Mouse (Mus musculus) CH12.LX (cell line): ENCODE data around the gene Plce1. TPM values are rescaled to one million over a fixed set of nuclear protein-coding genes. Genes with fewer than 3 reads are reported as not detected.

Experiments used
- DNase-seq: peaks from one replicate; pipeline ENCODE4 v3.0.0-alpha.2; 2013; ENCODE audit errors: extremely low read depth
- H3K27ac ChIP-seq: 2 replicates; pipeline ENCODE4 v1.5.1; 2012; ENCODE audit warnings: low read depth, mild to moderate bottlenecking, control low read depth, moderate library complexity; ENCODE audit not compliant: insufficient read depth
- H3K27me3 ChIP-seq: replicated peaks from 2 replicates; pipeline ENCODE3; 2012; ENCODE audit warnings: inconsistent platforms
- H3K36me3 ChIP-seq, 2 experiments: replicated peaks in 1 of 2; 2 replicates each; pipeline versions ENCODE3 to v1.6.1; 2012; ENCODE audit warnings: inconsistent platforms in 1 of 2, low read length in 1 of 2, mild to moderate bottlenecking in 1 of 2, mixed read lengths in 1 of 2, moderate library complexity in 1 of 2; ENCODE audit not compliant: control insufficient read depth in 1 of 2, insufficient read depth in 1 of 2
- H3K4me1 ChIP-seq, 2 experiments: 2 replicates each; pipeline ENCODE4 v1.6.1; 2012; ENCODE audit warnings: inconsistent platforms in 1 of 2, moderate library complexity in 1 of 2; ENCODE audit not compliant: insufficient read depth in 2 of 2, control insufficient read depth in 1 of 2
- H3K4me2 ChIP-seq: 2 replicates; pipeline ENCODE4 v1.6.1; 2012; ENCODE audit warnings: low read depth, mild to moderate bottlenecking, control low read depth; ENCODE audit not compliant: poor library complexity, insufficient read depth, severe bottlenecking
- H3K4me3 ChIP-seq, 3 experiments: fragments of 150-350 bp in 1 of 3; sonication (generic) in 1 of 3; replicated peaks in 1 of 3; 2 replicates each; pipeline versions ENCODE3 to v1.5.1; 2011 to 2012; ENCODE audit warnings: low read depth in 2 of 3, low read length in 2 of 3, mild to moderate bottlenecking in 2 of 3, moderate library complexity in 2 of 3, control low read depth in 1 of 3, improper control_type of control experiment in 1 of 3, inconsistent platforms in 1 of 3, mixed read lengths in 1 of 3; ENCODE audit not compliant: poor library complexity in 1 of 3
- H3K79me2 ChIP-seq: replicated peaks from 2 replicates; pipeline ENCODE4 v1.6.1; 2012; ENCODE audit warnings: mild to moderate bottlenecking, moderate library complexity; ENCODE audit not compliant: control insufficient read depth, poor library complexity, insufficient read depth, severe bottlenecking; ENCODE audit errors: extremely low read depth
- H3K9ac ChIP-seq: 2 replicates; pipeline ENCODE4 v1.6.1; 2012; ENCODE audit warnings: low read depth, mild to moderate bottlenecking, control low read depth, moderate library complexity; ENCODE audit not compliant: insufficient read depth
- H3K9me3 ChIP-seq: replicated peaks from 2 replicates; pipeline ENCODE3; 2012; ENCODE audit warnings: low read length, inconsistent platforms, mixed read lengths
- CHD1 ChIP-seq: IDR thresholded peaks from 2 replicates; pipeline ENCODE4 v1.6.1; 2012; ENCODE audit warnings: low read depth, low read length, improper control_type of control experiment, inconsistent platforms
- CHD2 ChIP-seq: IDR thresholded peaks from 2 replicates; pipeline ENCODE4 v1.6.1; 2011; ENCODE audit warnings: low read length, improper control_type of control experiment
- CTCF ChIP-seq, 2 experiments: IDR thresholded peaks in 1 of 2; conservative IDR thresholded peaks in 1 of 2; 2 replicates each; pipeline ENCODE4 v1.5.1; 2011 to 2012; ENCODE audit warnings: low read depth in 2 of 2, low read length in 2 of 2, improper control_type of control experiment in 1 of 2, inconsistent platforms in 1 of 2, mild to moderate bottlenecking in 1 of 2, moderate library complexity in 1 of 2
- E2F4 ChIP-seq: IDR thresholded peaks from 2 replicates; pipeline ENCODE4 v1.6.1; 2011; ENCODE audit warnings: low read depth, low read length, improper control_type of control experiment; ENCODE audit not compliant: insufficient replicate concordance
- EP300 ChIP-seq: IDR thresholded peaks from 2 replicates; pipeline ENCODE4 v1.6.1; 2011; ENCODE audit warnings: low read length, improper control_type of control experiment
- HCFC1 ChIP-seq: IDR thresholded peaks from 2 replicates; pipeline ENCODE4 v1.6.1; 2012; ENCODE audit warnings: low read depth, mild to moderate bottlenecking, inconsistent platforms, low read length, improper control_type of control experiment
- IRF4 ChIP-seq: IDR thresholded peaks from 2 replicates; pipeline ENCODE4 v1.6.1; 2014; ENCODE audit warnings: low read depth, mild to moderate bottlenecking, inconsistent platforms, low read length, improper control_type of control experiment
- JUN ChIP-seq: IDR thresholded peaks from 2 replicates; pipeline ENCODE4 v1.6.1; 2011; ENCODE audit warnings: low read depth, mild to moderate bottlenecking, low read length, improper control_type of control experiment, moderate library complexity; ENCODE audit not compliant: insufficient read depth
- JUND ChIP-seq: conservative IDR thresholded peaks from 2 replicates; pipeline ENCODE4 v1.6.1; 2011; ENCODE audit warnings: low read depth, low read length, improper control_type of control experiment
- KAT2A ChIP-seq: IDR thresholded peaks from 2 replicates; pipeline ENCODE4 v1.6.1; 2012; ENCODE audit warnings: low read length, improper control_type of control experiment, inconsistent platforms; ENCODE audit not compliant: insufficient replicate concordance
- MAFK ChIP-seq: IDR thresholded peaks from 2 replicates; pipeline ENCODE4 v1.6.1; 2011; ENCODE audit warnings: low read length, improper control_type of control experiment; ENCODE audit not compliant: insufficient replicate concordance
- MAZ ChIP-seq: IDR thresholded peaks from 2 replicates; pipeline ENCODE4 v1.6.1; 2012; ENCODE audit warnings: low read depth, mild to moderate bottlenecking, inconsistent platforms, low read length, improper control_type of control experiment, moderate library complexity
- MEF2A ChIP-seq: IDR thresholded peaks from 2 replicates; pipeline ENCODE4 v1.6.1; 2014; ENCODE audit warnings: low read depth, mild to moderate bottlenecking, inconsistent platforms, low read length, improper control_type of control experiment, borderline replicate concordance
- MYC ChIP-seq: IDR thresholded peaks from 2 replicates; pipeline ENCODE4 v1.6.1; 2011; ENCODE audit warnings: low read depth, mild to moderate bottlenecking, improper control_type of control experiment, low read length
- NRF1 ChIP-seq: IDR thresholded peaks from 2 replicates; pipeline ENCODE4 v1.6.1; 2014; ENCODE audit warnings: low read depth, mild to moderate bottlenecking, inconsistent platforms, low read length, improper control_type of control experiment, moderate library complexity
- PAX5 ChIP-seq: IDR thresholded peaks from 2 replicates; pipeline ENCODE4 v1.6.1; 2012; ENCODE audit warnings: low read length, inconsistent platforms, mixed read lengths
- TBP ChIP-seq: conservative IDR thresholded peaks from 2 replicates; pipeline ENCODE4 v1.6.1; 2011; ENCODE audit warnings: low read depth, low read length, improper control_type of control experiment
- TCF12 ChIP-seq: IDR thresholded peaks from 2 replicates; pipeline ENCODE4 v1.6.1; 2014; ENCODE audit warnings: low read depth, mild to moderate bottlenecking, inconsistent platforms, low read length, improper control_type of control experiment
- USF1 ChIP-seq: IDR thresholded peaks from 2 replicates; pipeline ENCODE4 v1.6.1; 2014; ENCODE audit warnings: low read depth, mild to moderate bottlenecking, inconsistent platforms, low read length, improper control_type of control experiment
- USF2 ChIP-seq: conservative IDR thresholded peaks from 2 replicates; pipeline ENCODE4 v1.6.1; 2011; ENCODE audit warnings: low read depth, low read length, improper control_type of control experiment
- ZKSCAN1 ChIP-seq: IDR thresholded peaks from 2 replicates; pipeline ENCODE4 v1.6.1; 2012; ENCODE audit warnings: low read depth, inconsistent platforms, low read length, improper control_type of control experiment, borderline replicate concordance
- ZNF384 ChIP-seq: IDR thresholded peaks from 2 replicates; pipeline ENCODE4 v1.6.1; 2012; ENCODE audit warnings: low read depth, low read length, improper control_type of control experiment, inconsistent platforms
- dilution Hi-C: fragments of 300-500 bp; cut with MboI; formaldehyde crosslinking; loops from 2 replicates; pipeline ENCODE4 v1.14.3; 2020; ENCODE audit warnings: low sequenced_read_pairs; ENCODE audit not compliant: extremely low pct_unique_long_range_greater_than_20kb, extremely low pct_ligation_motif_present
- in situ Hi-C: fragments of 300-500 bp; cut with MboI; formaldehyde crosslinking; loops from 3 replicates; pipeline ENCODE4 v1.14.3; 2019; ENCODE audit warnings: low sequenced_read_pairs, low pct_ligation_motif_present, low pct_unique_long_range_greater_than_20kb, mixed read lengths
- polyA plus RNA-seq: library from polyadenylated mRNA; unstranded; fragments of >175 nt; gene quantifications from 2 replicates; pipeline ENCODE4 v1.2.1, GENCODE M21; 2012; ENCODE audit warnings: low read depth; ENCODE audit not compliant: insufficient read length
- total RNA-seq, 2 experiments: library from RNA; depleted of rRNA; stranded (reverse); fragments of 300-350 nt in 1 of 2; fragments of >200 nt in 1 of 2; gene quantifications; 2 replicates each; pipeline ENCODE4 v1.2.3; 2012 to 2014

Plce1 gene
- total and polyA plus RNA-seq, 3 experiments, result under 0.01 to 0.13 (median 0.05) TPM

DNA sequence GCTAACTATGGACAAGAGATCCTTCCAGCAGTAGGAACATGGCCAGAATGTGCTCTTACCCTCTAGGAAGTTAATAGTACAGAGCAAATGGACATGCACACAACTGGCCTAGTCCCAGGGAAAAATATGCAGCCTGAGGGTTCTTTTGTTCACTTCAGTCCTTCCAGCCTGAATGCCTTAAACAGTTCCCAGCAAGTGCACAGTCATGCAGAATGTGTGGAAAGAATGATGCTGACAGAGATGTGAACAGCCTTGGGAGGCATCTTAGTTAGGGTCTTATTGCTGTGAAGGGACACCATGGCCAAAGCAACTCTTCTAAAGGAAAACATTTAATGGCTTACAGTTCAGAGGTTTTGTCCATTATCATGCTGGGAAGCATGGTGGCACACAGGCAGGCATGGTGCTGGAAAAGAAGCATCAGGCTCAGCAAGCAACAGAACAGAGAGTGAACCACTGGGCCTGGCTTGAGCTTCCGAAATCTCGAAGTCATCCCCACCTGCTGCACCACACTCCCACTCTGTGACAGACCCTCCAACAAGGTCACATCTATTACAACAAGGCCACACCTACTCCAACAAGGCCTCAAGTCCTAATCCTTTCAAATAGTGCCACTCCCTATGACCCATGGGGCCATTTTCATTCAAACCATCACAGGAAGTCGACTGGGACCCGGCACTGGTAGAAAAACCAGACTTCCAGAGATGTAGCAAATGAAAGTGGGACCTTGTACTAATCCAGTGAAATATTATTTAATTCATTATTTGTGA lies 208.0 kb downstream of the Plce1 start:
- Histone ChIP-seq H3K36me3 (no peaks in the 10 kb centered on the region), H3K27ac (no peak overlapping the region), H3K4me1 (no peaks in the 10 kb centered on the region), H3K4me2 (no peak overlapping the region), H3K9me3 (no peaks in the 10 kb centered on the region), H3K4me3 (no peak overlapping the region), H3K79me2 (no peaks in the 10 kb centered on the region), H3K9ac (no peak overlapping the region), H3K27me3 (no peaks in the 10 kb centered on the region)
- no peak for DNase-seq
- dilution Hi-C loops, result no loop called here
- in situ Hi-C loops, result no loop called here
- no peak for TF ChIP-seq MYC
- TF ChIP-seq JUN, result no peak
- no peak for TF ChIP-seq CTCF (conservative IDR thresholded peaks at IDR 0.05 in 1 of 2, IDR thresholded peaks at IDR 0.05 in 1 of 2; ENCODE audit: low read depth in 2 of 2, low read length in 2 of 2)
- TF ChIP-seq CHD2, result no peak
- no peak for TF ChIP-seq TBP
- no peak for TF ChIP-seq MEF2A
- TF ChIP-seq HCFC1, result no peak
- TF ChIP-seq E2F4, result no peak
- no peak for TF ChIP-seq ZNF384
- TF ChIP-seq USF2, result no peak
- TF ChIP-seq CHD1, result no peak
- TF ChIP-seq IRF4, result no peak
- no peak for TF ChIP-seq USF1
- no peak for TF ChIP-seq MAZ
- TF ChIP-seq EP300, result no peak
- TF ChIP-seq NRF1, result no peak
- TF ChIP-seq TCF12, result no peak
- TF ChIP-seq ZKSCAN1, result no peak

DNA sequence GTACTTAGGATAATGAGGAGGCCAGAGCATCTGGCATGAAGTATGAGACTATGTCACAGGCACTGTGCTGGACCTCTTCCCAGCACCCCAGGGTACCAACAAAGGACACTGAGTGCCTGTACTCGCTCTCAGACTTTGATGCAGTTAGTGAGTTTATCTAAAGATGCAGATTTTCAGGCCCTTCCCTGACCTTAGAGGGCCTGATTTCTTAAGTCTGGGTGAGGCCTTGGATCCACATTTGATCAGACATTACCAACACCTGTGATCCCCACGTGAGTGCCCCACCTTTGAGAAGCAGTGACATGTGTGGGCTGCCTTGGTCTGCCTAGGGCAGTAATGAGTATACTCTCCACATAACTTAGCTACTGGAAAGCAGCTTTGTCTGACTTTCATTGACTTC lies 209.4 kb downstream of the Plce1 start:
- dilution Hi-C loops, result no loop called here
- H3K4me2 ChIP-seq, result no peak overlapping the region
- H3K36me3 ChIP-seq, result no peaks in the 10 kb centered on the region
- no peak overlapping the region for H3K27ac ChIP-seq
- no peaks in the 10 kb centered on the region for H3K9me3 ChIP-seq
- no peaks in the 10 kb centered on the region for H3K4me1 ChIP-seq
- no peak overlapping the region for H3K4me3 ChIP-seq
- H3K79me2 ChIP-seq, result no peaks in the 10 kb centered on the region
- H3K9ac ChIP-seq, result no peak overlapping the region
- DNase-seq, result no peak
- H3K27me3 ChIP-seq, result no peaks in the 10 kb centered on the region
- TF ChIP-seq KAT2A, result no peak
- no peak for TF ChIP-seq JUND
- no peak for TF ChIP-seq E2F4
- no peak for TF ChIP-seq PAX5
- no peak for TF ChIP-seq MAFK
- in situ Hi-C loops, result no loop called here
